Comparison of ENCODE assay signal across 10 mouse cellular contexts in the genomic region with DNA sequence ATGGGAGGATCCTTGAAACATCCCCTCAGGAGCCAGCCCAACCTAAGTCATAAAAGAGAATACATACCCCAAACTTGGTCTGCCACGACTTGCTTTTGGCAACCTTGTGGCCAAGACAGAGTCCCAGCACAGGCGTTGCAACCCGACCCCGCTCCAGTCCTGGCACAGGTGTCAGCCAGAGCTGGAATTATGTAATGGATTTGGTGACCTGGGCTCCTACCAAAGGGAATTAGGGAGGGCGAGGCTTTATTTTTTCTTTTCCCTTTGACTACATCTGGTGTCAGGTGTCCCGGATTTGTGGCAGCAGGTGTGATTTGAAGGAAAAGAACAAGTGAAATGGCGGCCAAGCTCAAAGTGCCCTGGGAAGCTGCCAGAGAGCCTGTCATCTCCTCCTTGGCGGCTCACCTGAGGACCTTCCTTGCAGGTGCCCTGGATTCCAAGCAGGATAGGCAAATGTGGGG.
DNase-seq lines count a peak whose midpoint lies in the region; ATAC-seq and TF ChIP-seq lines count a peak whose summit lies in the region.
"Had no signal": no experiment of that assay in that cellular context is flagged by ENCODE, and none has a peak within 500 bp of the region (broad histone marks: within the 10 kb centered on the region; RNA-seq: fewer than 3 reads in every experiment).

No protein-coding gene starts in this region.

- ATAC-seq in megakaryocyte-erythroid progenitor cell, adult 5-6 weeks (replicated peaks; ENCODE audit: low FRiP score, low TSS enrichment, poor library complexity, severe bottlenecking), result no peak
- ATAC-seq in intestine, postnatal 0 days, result no peak
- ATAC-seq in heart, embryonic 12.5 days (ENCODE audit: insufficient number of reproducible peaks, low FRiP score), result no peak

- no peaks in the 10 kb centered on the region for H3K9me3 ChIP-seq in intestine, postnatal 0 days (ENCODE audit: control insufficient read depth)
- no peaks in the 10 kb centered on the region for H3K9me3 ChIP-seq in heart, embryonic 12.5 days (replicated peaks)
- H3K9me3 ChIP-seq: limb, embryonic 13.5 days had no signal

- peak overlapping the region; percentile 88 for H3K4me3 ChIP-seq in layer of hippocampus, adult 2 months
- H3K4me3 ChIP-seq in intestine, postnatal 0 days (ENCODE audit: low read depth, low read length), result no peak overlapping the region
- H3K4me3 ChIP-seq in heart, embryonic 12.5 days, result no peak overlapping the region
- H3K4me3 ChIP-seq: limb, embryonic 13.5 days had no signal

- no peaks in the 10 kb centered on the region for H3K4me1 ChIP-seq in intestine, postnatal 0 days (replicated peaks; ENCODE audit: control insufficient read depth, insufficient read depth, low read length)
- H3K4me1 ChIP-seq in heart, embryonic 12.5 days (replicated peaks), result peaks cover 17% of the 10 kb centered on the region

- peak; percentile 88 for DNase-seq in cerebellum, adult 11-12 months
- DNase-seq in embryo, embryonic 9.5 days (ENCODE audit: extremely low spot score), result peak; percentile 36
- no peak for DNase-seq in layer of hippocampus, adult 2 months (ENCODE audit: low spot score in 2 of 2)
- peak; percentile 48 for DNase-seq in neural tube, embryonic 10.5 days (ENCODE audit: extremely low spot score, low spot score)
- DNase-seq in gastrocnemius, postnatal 4 days (ENCODE audit: low spot score in 2 of 2), result no peak
- DNase-seq: thymus, postnatal 25 days had no signal

- H3K27ac ChIP-seq in layer of hippocampus, adult 2 months, result peak overlapping the region; percentile 100
- no peak overlapping the region for H3K27ac ChIP-seq in intestine, postnatal 0 days (ENCODE audit: low read depth, low read length)
- no peak overlapping the region for H3K27ac ChIP-seq in heart, embryonic 12.5 days (ENCODE audit: poor library complexity, severe bottlenecking)
- H3K27ac ChIP-seq: limb, embryonic 13.5 days had no signal

- no peak overlapping the region for H3K9ac ChIP-seq in intestine, postnatal 0 days (ENCODE audit: low read depth, low read length)
- H3K9ac ChIP-seq in heart, embryonic 12.5 days, result no peak overlapping the region
- H3K9ac ChIP-seq: limb, embryonic 13.5 days had no signal

- TF ChIP-seq CTCF in layer of hippocampus, adult 2 months (conservative IDR thresholded peaks at IDR 0.05), result no peak
- TF ChIP-seq CTCF in intestine, postnatal 0 days (IDR thresholded peaks at IDR 0.05; ENCODE audit: low read depth), result no peak

- WGBS in intestine, postnatal 0 days, result 4% methylated on average over 8 of the region's 8 CpGs
- WGBS in heart, embryonic 12.5 days, result 1% methylated on average over 8 of the region's 8 CpGs

- peaks cover 93% of the 10 kb centered on the region for H3K27me3 ChIP-seq in intestine, postnatal 0 days (replicated peaks; ENCODE audit: control insufficient read depth, insufficient read depth, low read length)
- H3K27me3 ChIP-seq in heart, embryonic 12.5 days (replicated peaks), result peaks cover 91% of the 10 kb centered on the region

- no peak overlapping the region for H3K4me2 ChIP-seq in intestine, postnatal 0 days (replicated peaks; ENCODE audit: low read depth)
- no peak overlapping the region for H3K4me2 ChIP-seq in heart, embryonic 12.5 days
- H3K4me2 ChIP-seq: limb, embryonic 13.5 days had no signal

- no peaks in the 10 kb centered on the region for H3K36me3 ChIP-seq in intestine, postnatal 0 days (ENCODE audit: control insufficient read depth, insufficient read depth)
- no peaks in the 10 kb centered on the region for H3K36me3 ChIP-seq in heart, embryonic 12.5 days
- H3K36me3 ChIP-seq: limb, embryonic 13.5 days had no signal

Comparison
In these comparisons a context has a peak if more than half of its experiments do, and no peak if none do; other contexts are left out.
1. DNase-seq: peak in cerebellum, adult 11-12 months (single experiment), embryo, embryonic 9.5 days (single experiment) and neural tube, embryonic 10.5 days (single experiment); none in layer of hippocampus, adult 2 months (0 of 2) and gastrocnemius, postnatal 4 days (0 of 2).